Mouse (Mus musculus) hindbrain, embryonic 10.5 days (tissue): ENCODE data around the gene Mettl18. TPM values are rescaled to one million over a fixed set of nuclear protein-coding genes. Genes with fewer than 3 reads are reported as not detected.
"Not testable (repeated sequence)": the region's sequence is repeated elsewhere in the genome, so short reads cannot be mapped to it uniquely, and the experiment has no call there.

Source experiments
- DNase-seq: peaks from one replicate; pipeline ENCODE4 v3.0.0-alpha.2; 2017; ENCODE audit warnings: low spot score
- H3K27ac ChIP-seq: fragments of 300-500 bp; sonication (generic); 2 replicates; pipeline ENCODE4 v1.5.1; 2016; ENCODE audit warnings: mild to moderate bottlenecking, moderate library complexity
- H3K27me3 ChIP-seq: fragments of 300-500 bp; sonication (generic); 2 replicates; pipeline ENCODE4 v1.6.1; 2016; ENCODE audit warnings: mild to moderate bottlenecking; ENCODE audit not compliant: poor library complexity, insufficient read depth, severe bottlenecking
- H3K36me3 ChIP-seq: fragments of 300-500 bp; sonication (generic); 2 replicates; pipeline ENCODE4 v1.6.1; 2016; ENCODE audit warnings: mild to moderate bottlenecking, moderate library complexity
- H3K4me1 ChIP-seq: fragments of 300-500 bp; sonication (generic); replicated peaks from 2 replicates; pipeline ENCODE4 v1.6.1; 2016; ENCODE audit warnings: mild to moderate bottlenecking
- H3K4me3 ChIP-seq: fragments of 300-500 bp; sonication (generic); 2 replicates; pipeline ENCODE4 v1.5.1; 2016; ENCODE audit warnings: mild to moderate bottlenecking, moderate library complexity
- H3K9me3 ChIP-seq: fragments of 300-500 bp; sonication (generic); 2 replicates; pipeline ENCODE4 v1.6.1; 2016; ENCODE audit warnings: mild to moderate bottlenecking, moderate library complexity
- WGBS: fragments of 180-500 bp; shearing (Covaris S2); methylation state at CpG from one replicate; pipeline ENCODE4 v1.1.7; 2016; 5-methylcytosine and 5-hydroxymethylcytosine counted together
- polyA plus RNA-seq: library from polyadenylated mRNA; unstranded; fragments of >200 nt; fragmentation: Nextera tagmentation; extraction: Ambion mirVana; gene quantifications from 2 replicates; pipeline ENCODE4 v1.2.1, GENCODE M21; 2016

Mettl18 gene
- polyA plus RNA-seq, 1 experiment from 2014 or later: 8.7 TPM

DNA sequence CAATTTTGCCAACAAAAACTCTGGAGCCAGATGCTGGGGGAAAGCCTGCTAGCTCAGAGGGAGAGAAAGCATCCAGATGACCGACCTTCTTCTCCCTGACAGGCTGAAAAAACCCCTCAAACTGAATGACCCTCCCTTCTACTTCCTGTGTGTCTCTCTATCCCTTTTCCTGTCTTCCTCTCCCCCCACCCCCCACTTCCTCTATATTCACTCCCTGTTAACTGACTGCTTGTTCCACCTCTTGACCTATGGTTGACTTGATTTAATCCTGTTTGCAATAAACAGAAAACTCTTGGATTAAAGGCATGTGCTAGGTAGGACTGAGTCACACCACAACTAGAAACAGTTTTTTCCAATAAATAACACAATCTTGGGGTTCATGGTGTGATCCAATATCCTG is 19.9 kb downstream of the Mettl18 start:
- Histone ChIP-seq H3K4me3 (no peak overlapping the region), H3K4me1 (peaks cover 1% of the 10 kb centered on the region; the same call in 1 of the 2 replicates), H3K9me3 (no peaks in the 10 kb centered on the region), H3K27me3 (no peaks in the 10 kb centered on the region), H3K36me3 (no peaks in the 10 kb centered on the region), H3K27ac (no peak overlapping the region)
- DNase-seq: no peak
- WGBS: 77% methylated on average over 1 of the region's 1 CpGs

DNA sequence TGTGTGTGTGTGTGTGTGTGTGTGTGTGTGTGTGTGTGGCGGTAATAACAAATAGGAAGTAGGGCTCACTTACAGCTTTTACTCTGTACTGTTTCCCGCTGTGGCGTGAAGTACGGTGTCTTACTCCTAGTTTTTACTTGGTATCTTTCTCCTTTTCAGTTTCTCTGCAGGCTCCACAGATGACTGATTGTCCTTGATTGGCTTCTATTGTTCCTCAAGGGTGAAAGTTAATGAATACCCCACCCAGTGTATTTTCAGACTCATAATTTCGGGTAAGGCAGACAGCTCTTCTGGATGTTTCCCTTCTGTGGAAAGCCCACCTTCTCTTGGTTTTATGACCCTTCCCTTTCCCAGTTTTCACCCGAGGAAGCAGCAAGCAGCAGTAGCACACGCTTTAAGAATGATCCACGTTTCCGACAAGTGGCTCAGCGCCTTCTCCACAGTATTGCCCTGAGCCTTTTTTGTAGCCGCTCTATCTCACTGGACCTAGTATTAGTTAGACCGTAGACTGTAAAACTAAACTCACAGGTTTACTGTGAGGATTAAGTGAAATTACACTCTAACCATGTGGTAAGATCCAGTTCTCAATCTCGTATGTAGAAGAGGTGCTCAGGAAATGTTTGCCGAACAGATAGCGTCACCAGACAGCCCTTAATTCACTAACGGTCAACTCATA is 23.7 kb downstream of the Mettl18 start:
- no peak for DNase-seq
- WGBS: 87% methylated on average over 16 of the region's 16 CpGs
- no peaks in the 10 kb centered on the region for H3K9me3 ChIP-seq
- no peak overlapping the region for H3K4me3 ChIP-seq
- H3K4me1 ChIP-seq: peaks cover 14% of the 10 kb centered on the region; the same call in 1 of the 2 replicates
- no peaks in the 10 kb centered on the region for H3K27me3 ChIP-seq
- H3K27ac ChIP-seq: no peak overlapping the region
- no peaks in the 10 kb centered on the region for H3K36me3 ChIP-seq

DNA sequence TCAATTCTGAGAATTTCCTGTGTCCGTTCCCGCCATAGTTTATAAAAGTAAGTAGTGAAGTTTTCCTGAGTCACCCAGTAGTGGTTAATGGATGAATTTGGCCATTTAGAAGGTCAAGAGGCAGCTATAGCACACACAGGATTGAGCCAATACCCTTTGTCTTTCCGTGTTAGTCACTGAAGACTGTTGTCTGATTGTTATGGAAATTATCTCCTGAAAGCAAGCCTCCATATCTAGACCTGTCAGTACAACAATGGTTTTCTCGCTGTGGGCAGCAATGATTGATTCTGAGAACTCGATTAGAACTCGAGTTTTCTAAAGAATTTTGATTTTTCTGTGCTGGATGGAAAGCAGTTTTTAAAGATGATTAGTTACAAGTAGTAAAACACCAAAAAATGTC is 25.1 kb downstream of the Mettl18 start:
- no peaks in the 10 kb centered on the region for H3K9me3 ChIP-seq
- no peak for DNase-seq
- 36% methylated on average over 6 of the region's 6 CpGs for WGBS

DNA sequence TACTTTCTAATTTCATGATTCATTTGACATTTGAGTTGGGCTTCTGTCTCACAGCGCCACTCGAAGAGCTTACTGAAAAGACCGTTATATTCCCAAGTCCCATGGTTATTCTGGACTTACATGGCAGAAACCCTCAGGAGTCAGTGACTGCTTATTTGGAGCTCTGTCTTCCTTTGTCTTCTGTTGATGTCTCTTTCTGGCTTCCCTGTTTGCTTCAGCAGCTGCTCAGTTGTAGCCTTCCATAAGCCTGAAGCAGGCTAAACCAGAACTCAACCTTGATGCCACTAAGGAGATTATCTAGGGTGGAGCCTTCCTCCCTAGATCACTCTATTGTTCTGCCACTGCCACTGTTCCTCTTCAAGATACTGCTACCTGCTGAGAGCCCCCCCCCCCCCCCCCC is 26.1 kb downstream of the Mettl18 start:
- H3K27ac ChIP-seq: 0 out of 2 replicates have a peak overlapping the region, but pooled peaks have one; percentile 16
- DNase-seq, H3K9me3 ChIP-seq, H3K27me3 ChIP-seq, H3K4me3 ChIP-seq, H3K36me3 ChIP-seq: not testable (repeated sequence)
- 89% methylated on average over 3 of the region's 3 CpGs for WGBS
- H3K4me1 ChIP-seq: peaks cover 14% of the 10 kb centered on the region; the same call in 1 of the 2 replicates

More for the DNA sequence above, 25.1 kb downstream of the Mettl18 start:
- Histone ChIP-seq H3K4me3 (no peak overlapping the region), H3K27me3 (no peaks in the 10 kb centered on the region), H3K27ac (no peak overlapping the region), H3K4me1 (peaks cover 14% of the 10 kb centered on the region; the same call in 1 of the 2 replicates), H3K36me3 (no peaks in the 10 kb centered on the region)

DNA sequence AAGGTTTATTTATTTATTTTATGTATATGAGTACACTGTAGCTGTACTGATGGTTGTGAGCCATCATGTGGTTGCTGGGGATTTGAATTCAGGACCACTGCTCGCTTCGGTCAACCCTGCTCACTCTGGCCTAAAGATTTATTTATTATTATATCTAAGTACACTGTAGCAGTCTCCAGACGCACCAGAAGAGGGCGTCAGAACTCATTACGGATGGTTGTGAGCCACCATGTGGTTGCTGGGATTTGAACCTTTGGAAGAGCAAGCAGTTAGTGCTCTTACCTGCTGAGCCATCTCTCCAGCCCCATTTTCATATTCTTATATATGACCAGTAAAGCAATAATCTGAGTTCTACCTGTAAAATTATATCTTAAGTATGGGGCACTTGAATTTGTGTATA is 27.4 kb downstream of the Mettl18 start:
- not testable (repeated sequence) for DNase-seq, H3K9me3 ChIP-seq, H3K4me3 ChIP-seq, H3K27ac ChIP-seq, H3K36me3 ChIP-seq, H3K27me3 ChIP-seq
- 80% methylated on average over 5 of the region's 5 CpGs for WGBS
- peaks cover 14% of the 10 kb centered on the region; the same call in 1 of the 2 replicates for H3K4me1 ChIP-seq

DNA sequence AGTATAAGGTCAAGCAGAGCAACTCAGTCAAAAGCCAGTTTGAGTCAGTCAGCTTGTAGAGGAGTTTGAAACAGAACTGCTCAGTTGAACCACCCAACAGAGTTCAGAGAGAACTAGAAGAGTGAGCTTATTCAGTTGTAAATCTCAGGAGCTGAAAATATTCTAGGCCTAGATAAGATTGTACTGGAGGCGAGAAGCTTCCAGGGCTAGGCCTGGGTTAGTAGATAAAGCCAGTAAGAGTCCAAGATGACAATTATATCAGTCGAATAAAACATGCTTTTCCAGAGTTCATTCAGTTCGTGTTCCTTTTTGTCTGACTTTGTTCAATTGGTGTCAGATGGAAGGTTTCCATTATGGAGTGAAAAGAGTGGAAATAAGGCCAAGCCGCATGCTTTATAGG is 31.0 kb downstream of the Mettl18 start:
- WGBS: 90% methylated on average over 4 of the region's 4 CpGs
- Histone ChIP-seq H3K4me1 (peaks cover 2% of the 10 kb centered on the region; the same call in 1 of the 2 replicates), H3K36me3 (no peaks in the 10 kb centered on the region), H3K9me3 (no peaks in the 10 kb centered on the region), H3K4me3 (no peak overlapping the region), H3K27me3 (no peaks in the 10 kb centered on the region), H3K27ac (no peak overlapping the region)
- DNase-seq: no peak

DNA sequence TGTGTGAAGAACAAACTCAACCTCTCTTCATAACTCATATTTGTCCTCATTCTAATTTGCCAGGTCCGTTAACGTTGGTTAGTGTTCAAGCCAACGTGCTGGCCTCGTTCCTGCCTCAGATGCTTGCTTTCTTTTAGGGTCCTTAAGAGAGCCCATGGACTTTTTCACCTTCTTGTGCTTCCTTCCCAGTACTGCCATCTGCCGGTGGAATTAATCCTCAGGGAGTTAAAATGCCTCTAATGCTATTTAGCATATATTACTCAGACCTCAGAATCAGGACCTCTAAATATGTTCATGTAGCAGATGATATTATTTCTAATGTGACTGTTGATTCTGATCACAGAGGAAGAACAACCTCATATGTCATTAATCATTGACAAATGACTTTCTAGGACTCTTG is 32.7 kb downstream of the Mettl18 start:
- no peaks in the 10 kb centered on the region for H3K36me3 ChIP-seq
- H3K9me3 ChIP-seq: no peaks in the 10 kb centered on the region
- H3K27ac ChIP-seq: no peak overlapping the region
- DNase-seq: no peak
- no peaks in the 10 kb centered on the region for H3K27me3 ChIP-seq
- 0 out of 2 replicates have a peak, but pooled peaks cover 3% of the 10 kb centered on the region for H3K4me1 ChIP-seq
- no peak overlapping the region for H3K4me3 ChIP-seq
- WGBS: 62% methylated on average over 5 of the region's 5 CpGs

DNA sequence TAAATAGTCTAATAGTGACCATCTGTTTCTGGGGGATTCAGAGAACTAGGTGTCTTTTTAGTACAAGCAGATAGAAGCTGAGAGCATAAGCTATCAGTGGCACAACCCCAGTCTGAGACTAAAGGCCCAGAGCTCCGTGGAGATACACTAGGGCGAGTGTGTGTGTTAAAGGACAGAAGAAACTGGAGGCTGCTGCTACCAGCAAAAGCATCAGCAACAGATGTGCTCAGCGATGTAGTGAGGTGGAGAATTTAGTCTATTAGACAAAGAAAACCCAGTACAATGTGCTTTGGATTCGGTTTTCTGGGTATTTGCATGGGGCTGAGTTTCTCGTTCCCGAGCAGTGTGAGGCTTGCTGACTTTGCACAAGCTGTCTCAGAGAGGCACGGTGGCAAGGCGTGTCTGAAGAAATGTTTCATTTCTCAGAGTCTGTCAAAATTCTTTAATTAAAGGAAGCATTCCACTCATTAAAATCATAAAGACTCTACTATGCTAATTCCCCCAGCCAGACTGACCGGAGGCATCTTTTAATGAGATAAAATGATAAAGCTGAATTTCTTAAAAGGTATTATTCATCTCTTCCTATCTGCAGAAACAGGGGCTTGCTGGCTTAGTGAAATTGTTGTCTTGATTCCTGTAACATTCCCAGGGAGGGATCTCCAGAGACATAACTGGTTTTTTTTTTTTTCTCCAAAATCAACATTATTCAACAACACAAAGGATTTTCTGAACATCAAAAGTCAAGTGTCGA is 45.9 kb downstream of the Mettl18 start:
- Histone ChIP-seq H3K9me3 (no peaks in the 10 kb centered on the region), H3K36me3 (no peaks in the 10 kb centered on the region), H3K27ac (no peak overlapping the region), H3K27me3 (no peaks in the 10 kb centered on the region), H3K4me3 (no peak overlapping the region), H3K4me1 (no peaks in the 10 kb centered on the region)
- 74% methylated on average over 10 of the region's 10 CpGs for WGBS
- DNase-seq: no peak

DNA sequence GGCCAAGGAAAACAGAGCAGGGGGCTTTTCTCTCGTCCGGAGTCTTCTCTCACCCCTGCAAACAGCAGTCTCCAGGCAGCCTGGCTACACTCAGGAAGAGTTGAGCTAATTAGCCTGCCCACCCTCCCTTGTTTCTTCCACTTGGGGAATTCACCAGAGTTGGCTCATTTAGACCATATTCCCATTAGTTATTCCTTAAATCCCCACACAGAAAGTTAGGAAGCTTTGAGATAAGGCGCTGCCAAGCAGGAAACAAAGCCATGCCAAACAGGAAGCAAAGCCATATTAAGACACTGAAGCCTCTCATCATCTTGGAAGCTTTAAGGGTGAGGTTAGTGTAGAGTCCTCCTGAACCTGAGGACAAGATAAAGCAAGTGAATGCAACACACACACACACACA is 48.9 kb downstream of the Mettl18 start:
- Histone ChIP-seq H3K4me3 (no peak overlapping the region), H3K4me1 (peaks cover 1% of the 10 kb centered on the region; the same call in 1 of the 2 replicates), H3K27me3 (no peaks in the 10 kb centered on the region), H3K27ac (no peak overlapping the region), H3K9me3 (no peaks in the 10 kb centered on the region), H3K36me3 (no peaks in the 10 kb centered on the region)
- no peak for DNase-seq
- 69% methylated on average over 3 of the region's 3 CpGs for WGBS

Other genes with a start within 250 kb of the Mettl18 start
- 34.3 and 36.9 TPM in 2 replicates for gene Kifap3, start 215.3 kb upstream of the Mettl18 start, polyA plus RNA-seq
- gene Scyl3, start 65.8 kb upstream of the Mettl18 start, polyA plus RNA-seq: 16.0 and 17.6 TPM in 2 replicates
- 27.2 and 37.8 TPM in 2 replicates for gene BC055324, start 93 bp upstream of the Mettl18 start, polyA plus RNA-seq
- gene Sele, start 53.3 kb downstream of the Mettl18 start, polyA plus RNA-seq: not detected in 2 replicates
- 0.09 TPM in 1 of 2 replicates, not detected in the other for gene Sell, start 67.1 kb downstream of the Mettl18 start, polyA plus RNA-seq
- gene Selp, start 120.4 kb downstream of the Mettl18 start, polyA plus RNA-seq: not detected in 2 replicates
- gene F5, start 156.9 kb downstream of the Mettl18 start, polyA plus RNA-seq: 0.30 and 0.34 TPM in 2 replicates